Mouse (Mus musculus) liver, embryonic 15.5 days (tissue): ENCODE data around the gene Sorl1. TPM values are rescaled to one million over a fixed set of nuclear protein-coding genes. Genes with fewer than 3 reads are reported as not detected.

ENCODE experiments used
- ATAC-seq: fragments of 200-750 bp; cut with Nextera tagmentation; 2 replicates; pipeline ENCODE4 v1.8.0; 2017; ENCODE audit warnings: moderate number of reproducible peaks, mild to moderate bottlenecking, moderate library complexity; ENCODE audit not compliant: insufficient read depth
- H3K27ac ChIP-seq: fragments of 300-500 bp; sonication (generic); replicated peaks from 2 replicates; pipeline ENCODE4 v1.5.1; 2015; ENCODE audit warnings: mild to moderate bottlenecking, inconsistent platforms
- H3K27me3 ChIP-seq: fragments of 300-500 bp; sonication (generic); 2 replicates; pipeline ENCODE4 v1.6.1; 2015; ENCODE audit warnings: mild to moderate bottlenecking, inconsistent platforms
- H3K36me3 ChIP-seq: fragments of 300-500 bp; sonication (generic); replicated peaks from 2 replicates; pipeline ENCODE4 v1.6.1; 2015; ENCODE audit warnings: moderate library complexity, mild to moderate bottlenecking, inconsistent platforms
- H3K4me1 ChIP-seq: fragments of 300-500 bp; sonication (generic); replicated peaks from 2 replicates; pipeline ENCODE4 v1.6.1; 2015; ENCODE audit warnings: inconsistent platforms
- H3K4me2 ChIP-seq: fragments of 300-500 bp; sonication (generic); 2 replicates; pipeline ENCODE4 v1.6.1; 2015; ENCODE audit warnings: moderate library complexity, mild to moderate bottlenecking, inconsistent platforms
- H3K4me3 ChIP-seq: fragments of 300-500 bp; sonication (generic); replicated peaks from 2 replicates; pipeline ENCODE4 v1.5.1; 2015; ENCODE audit warnings: mild to moderate bottlenecking, inconsistent platforms
- H3K9ac ChIP-seq: fragments of 300-500 bp; sonication (generic); 2 replicates; pipeline ENCODE4 v1.6.1; 2015; ENCODE audit warnings: moderate library complexity, mild to moderate bottlenecking, inconsistent platforms
- H3K9me3 ChIP-seq: fragments of 300-500 bp; sonication (generic); replicated peaks from 2 replicates; pipeline ENCODE4 v1.6.1; 2016; ENCODE audit warnings: inconsistent platforms
- WGBS: fragments of 180-500 bp; shearing (Covaris S2); methylation state at CpG from one replicate; pipeline ENCODE4 v1.1.7; 2015; ENCODE audit warnings: mixed read lengths; ENCODE audit not compliant: insufficient replicate concordance; 5-methylcytosine and 5-hydroxymethylcytosine counted together
- polyA plus RNA-seq: library from polyadenylated mRNA; unstranded; fragments of >200 nt; fragmentation: Nextera tagmentation; extraction: Ambion mirVana; gene quantifications from 2 replicates; pipeline ENCODE4 v1.2.1, GENCODE M21; 2015

The Sorl1 gene
- polyA plus RNA-seq: 2.0 and 2.2 TPM in 2 replicates

DNA sequence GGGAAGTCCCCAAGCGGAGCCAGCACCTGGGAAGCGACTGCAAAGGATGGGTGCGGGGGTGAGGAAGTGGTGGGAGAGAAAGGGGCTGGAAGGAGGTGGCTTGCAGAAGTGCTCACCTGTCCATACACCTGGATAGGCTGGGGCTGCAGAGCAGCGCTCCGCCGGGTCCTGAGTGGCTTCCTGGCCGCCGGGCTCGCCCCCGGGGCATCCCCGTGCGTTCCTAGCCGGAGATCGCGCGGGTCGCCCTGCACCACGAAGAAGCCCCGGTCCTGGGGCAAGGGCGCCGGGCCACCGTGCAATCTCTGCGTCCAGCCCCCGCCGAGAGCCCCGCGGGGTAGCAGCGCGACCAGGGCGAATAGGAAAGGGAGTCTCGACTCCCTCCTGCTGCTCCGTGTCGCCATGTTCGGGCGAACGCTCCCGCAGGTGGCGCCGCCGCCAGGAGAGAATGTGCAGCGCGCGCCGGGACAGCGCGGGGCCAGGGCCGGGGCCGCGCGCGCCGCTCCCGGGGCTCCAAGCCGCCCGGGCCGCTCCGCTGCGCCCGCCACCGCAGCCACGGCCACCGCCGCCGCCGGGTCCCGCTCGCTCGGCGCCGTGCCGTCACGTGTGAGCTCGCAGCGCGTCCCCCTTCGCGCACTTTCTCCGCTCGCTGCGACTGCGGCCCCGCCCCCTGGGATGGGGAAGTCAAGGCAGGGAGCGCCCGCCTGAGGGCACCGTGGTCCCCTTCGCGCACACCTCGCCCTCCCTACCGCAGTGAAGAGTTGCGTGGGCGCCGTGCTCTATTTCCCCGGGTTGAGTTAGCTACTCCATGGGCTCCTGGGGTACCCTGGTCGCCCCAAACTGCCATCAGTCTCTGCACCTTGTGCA, at the start of gene Sorl1:
Sorl1 (minus strand) TSS at position 585 of the 864 bp plus-strand sequence.
- under 1% methylated on average over 85 of the region's 94 CpGs for WGBS
- H3K9ac ChIP-seq: peak within 1 kb of the TSS; percentile 8; the same call in 1 of the 2 replicates
- H3K36me3 ChIP-seq: no peaks in the 10 kb centered on the region
- H3K27ac ChIP-seq: peak within 1 kb of the TSS; percentile 45; the same call in 1 of the 2 replicates
- H3K4me2 ChIP-seq: peak within 1 kb of the TSS; percentile 73
- ATAC-seq: no peak; the same call in 1 of the 2 replicates
- H3K27me3 ChIP-seq: peaks cover 42% of the 10 kb centered on the region
- H3K9me3 ChIP-seq: no peaks in the 10 kb centered on the region
- H3K4me1 ChIP-seq: no peaks in the 10 kb centered on the region
- H3K4me3 ChIP-seq: peak within 1 kb of the TSS; percentile 60

DNA sequence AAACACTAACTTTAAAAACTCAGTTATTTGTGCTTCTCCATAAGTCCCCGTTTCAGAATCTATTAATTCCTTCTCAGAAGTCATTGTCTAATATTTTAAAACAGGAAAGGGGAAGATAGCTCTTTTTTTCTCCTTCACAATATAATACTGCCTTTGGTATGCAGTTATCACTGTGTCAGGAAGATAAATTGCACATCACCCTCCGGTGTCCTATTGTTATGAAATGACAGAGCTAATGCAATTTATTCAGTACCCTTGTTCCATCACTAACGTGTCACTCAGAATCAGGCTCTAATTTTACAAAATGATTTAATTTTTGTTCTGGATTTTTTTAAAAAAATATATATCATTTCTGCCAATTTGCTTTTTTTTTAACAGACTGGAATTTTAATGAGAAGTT, 49.7 kb upstream of the Sorl1 start:
- Histone ChIP-seq H3K27ac (no peak overlapping the region), H3K4me3 (no peak overlapping the region), H3K9ac (no peak overlapping the region), H3K4me1 (no peaks in the 10 kb centered on the region), H3K9me3 (no peaks in the 10 kb centered on the region), H3K4me2 (no peak overlapping the region), H3K36me3 (no peaks in the 10 kb centered on the region), H3K27me3 (no peaks in the 10 kb centered on the region)
- no peak for ATAC-seq
- 60% methylated on average over 3 of the region's 3 CpGs for WGBS

- Histone ChIP-seq H3K4me1 (no peaks in the 10 kb centered on the region), H3K9ac (no peak overlapping the region), H3K4me2 (no peak overlapping the region), H3K36me3 (no peaks in the 10 kb centered on the region), H3K27me3 (no peaks in the 10 kb centered on the region), H3K27ac (no peak overlapping the region), H3K9me3 (no peaks in the 10 kb centered on the region), H3K4me3 (no peak overlapping the region)
- WGBS: 68% methylated on average over 8 of the region's 8 CpGs
- no peak for ATAC-seq
These were observed 45.4 kb upstream of the Sorl1 start for GRCm38 (mm10) chr9:42169491-42169890.

GRCm38 (mm10) chr9:42169025-42169424, 44.9 kb upstream of the Sorl1 start:
- WGBS: 80% methylated on average over 7 of the region's 7 CpGs
- no peak for ATAC-seq
- no peaks in the 10 kb centered on the region for H3K36me3 ChIP-seq
- H3K4me2 ChIP-seq: no peak overlapping the region
- H3K27me3 ChIP-seq: no peaks in the 10 kb centered on the region
- no peak overlapping the region for H3K4me3 ChIP-seq
- H3K4me1 ChIP-seq: no peaks in the 10 kb centered on the region
- no peak overlapping the region for H3K9ac ChIP-seq
- H3K27ac ChIP-seq: no peak overlapping the region
- no peaks in the 10 kb centered on the region for H3K9me3 ChIP-seq

- Histone ChIP-seq H3K4me2 (no peak overlapping the region), H3K4me1 (no peaks in the 10 kb centered on the region), H3K4me3 (no peak overlapping the region), H3K36me3 (no peaks in the 10 kb centered on the region), H3K27ac (no peak overlapping the region), H3K27me3 (no peaks in the 10 kb centered on the region), H3K9me3 (no peaks in the 10 kb centered on the region), H3K9ac (no peak overlapping the region)
- ATAC-seq: no peak
- 49% methylated on average over 2 of the region's 2 CpGs for WGBS
These were observed 40.8 kb upstream of the Sorl1 start for GRCm38 (mm10) chr9:42164930-42165329.

- 51% methylated on average over 4 of the region's 4 CpGs for WGBS
- no peak overlapping the region for H3K27ac ChIP-seq
- no peaks in the 10 kb centered on the region for H3K4me1 ChIP-seq
- H3K36me3 ChIP-seq: no peaks in the 10 kb centered on the region
- no peak overlapping the region for H3K9ac ChIP-seq
- H3K4me2 ChIP-seq: no peak overlapping the region
- no peaks in the 10 kb centered on the region for H3K27me3 ChIP-seq
- H3K9me3 ChIP-seq: no peaks in the 10 kb centered on the region
- no peak for ATAC-seq
- no peak overlapping the region for H3K4me3 ChIP-seq
These were observed 38.9 kb upstream of the Sorl1 start for GRCm38 (mm10) chr9:42163011-42163410.

GRCm38 (mm10) chr9:42159376-42159775, 35.3 kb upstream of the Sorl1 start:
- no peak overlapping the region for H3K4me3 ChIP-seq
- no peaks in the 10 kb centered on the region for H3K4me1 ChIP-seq
- H3K27me3 ChIP-seq: no peaks in the 10 kb centered on the region
- no peaks in the 10 kb centered on the region for H3K9me3 ChIP-seq
- ATAC-seq: no peak
- no peak overlapping the region for H3K27ac ChIP-seq
- 43% methylated on average over 5 of the region's 5 CpGs for WGBS
- no peak overlapping the region for H3K9ac ChIP-seq
- H3K4me2 ChIP-seq: no peak overlapping the region
- no peaks in the 10 kb centered on the region for H3K36me3 ChIP-seq

- 21% methylated on average over 5 of the region's 5 CpGs for WGBS
- no peak overlapping the region for H3K27ac ChIP-seq
- H3K27me3 ChIP-seq: no peaks in the 10 kb centered on the region
- H3K9me3 ChIP-seq: no peaks in the 10 kb centered on the region
- no peak overlapping the region for H3K9ac ChIP-seq
- H3K36me3 ChIP-seq: no peaks in the 10 kb centered on the region
- no peak for ATAC-seq
- no peak overlapping the region for H3K4me2 ChIP-seq
- H3K4me1 ChIP-seq: no peaks in the 10 kb centered on the region
- H3K4me3 ChIP-seq: no peak overlapping the region
These were observed 34.6 kb upstream of the Sorl1 start for GRCm38 (mm10) chr9:42158652-42159051.

DNA sequence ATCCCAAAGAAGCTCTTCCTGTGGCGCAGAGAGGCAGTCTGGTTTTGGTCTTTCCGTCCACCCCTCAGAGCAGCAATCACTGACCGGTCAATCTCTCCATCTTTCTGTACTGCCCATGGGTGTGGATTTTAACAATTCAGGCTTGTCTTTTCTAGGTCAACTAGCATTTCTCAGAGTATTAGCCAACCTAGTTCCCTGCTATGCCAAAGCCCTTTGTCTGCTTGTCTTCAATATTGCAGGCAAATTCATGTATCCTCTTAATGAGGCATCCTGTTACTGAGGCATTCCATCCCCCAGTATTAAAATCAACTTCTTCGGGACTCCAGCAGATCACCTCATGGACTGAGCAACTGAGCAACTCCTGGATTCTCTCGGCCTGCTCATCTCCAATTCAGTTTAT, 33.9 kb upstream of the Sorl1 start:
- Histone ChIP-seq H3K4me1 (no peaks in the 10 kb centered on the region), H3K27ac (no peak overlapping the region), H3K9ac (no peak overlapping the region), H3K9me3 (no peaks in the 10 kb centered on the region), H3K4me2 (no peak overlapping the region), H3K36me3 (no peaks in the 10 kb centered on the region), H3K4me3 (no peak overlapping the region), H3K27me3 (no peaks in the 10 kb centered on the region)
- no peak for ATAC-seq
- WGBS: 65% methylated on average over 5 of the region's 5 CpGs

GRCm38 (mm10) chr9:42156566-42156965, 32.5 kb upstream of the Sorl1 start:
- Histone ChIP-seq H3K4me3 (no peak overlapping the region), H3K4me1 (no peaks in the 10 kb centered on the region), H3K9me3 (no peaks in the 10 kb centered on the region), H3K9ac (no peak overlapping the region), H3K4me2 (no peak overlapping the region), H3K36me3 (no peaks in the 10 kb centered on the region), H3K27me3 (no peaks in the 10 kb centered on the region), H3K27ac (no peak overlapping the region)
- 63% methylated on average over 3 of the region's 3 CpGs for WGBS
- no peak for ATAC-seq

GRCm38 (mm10) chr9:42154682-42155081, 30.6 kb upstream of the Sorl1 start:
- no peaks in the 10 kb centered on the region for H3K4me1 ChIP-seq
- no peak overlapping the region for H3K27ac ChIP-seq
- H3K9me3 ChIP-seq: no peaks in the 10 kb centered on the region
- H3K9ac ChIP-seq: no peak overlapping the region
- ATAC-seq: no peak
- H3K4me2 ChIP-seq: no peak overlapping the region
- H3K27me3 ChIP-seq: no peaks in the 10 kb centered on the region
- WGBS: 47% methylated on average over 6 of the region's 6 CpGs
- no peak overlapping the region for H3K4me3 ChIP-seq
- no peaks in the 10 kb centered on the region for H3K36me3 ChIP-seq
